Mouse (Mus musculus): ENCODE measurements around the gene Abca2. TPM values are rescaled to one million over a fixed set of nuclear protein-coding genes. Genes with fewer than 3 reads are reported as not detected.
A peak's percentile ranks its signal among the peaks of the same experiment; 100 is the strongest.

Gene Abca2
- polyA plus RNA-seq, 1 experiment from 2014 or later = 13.4 TPM

DNA sequence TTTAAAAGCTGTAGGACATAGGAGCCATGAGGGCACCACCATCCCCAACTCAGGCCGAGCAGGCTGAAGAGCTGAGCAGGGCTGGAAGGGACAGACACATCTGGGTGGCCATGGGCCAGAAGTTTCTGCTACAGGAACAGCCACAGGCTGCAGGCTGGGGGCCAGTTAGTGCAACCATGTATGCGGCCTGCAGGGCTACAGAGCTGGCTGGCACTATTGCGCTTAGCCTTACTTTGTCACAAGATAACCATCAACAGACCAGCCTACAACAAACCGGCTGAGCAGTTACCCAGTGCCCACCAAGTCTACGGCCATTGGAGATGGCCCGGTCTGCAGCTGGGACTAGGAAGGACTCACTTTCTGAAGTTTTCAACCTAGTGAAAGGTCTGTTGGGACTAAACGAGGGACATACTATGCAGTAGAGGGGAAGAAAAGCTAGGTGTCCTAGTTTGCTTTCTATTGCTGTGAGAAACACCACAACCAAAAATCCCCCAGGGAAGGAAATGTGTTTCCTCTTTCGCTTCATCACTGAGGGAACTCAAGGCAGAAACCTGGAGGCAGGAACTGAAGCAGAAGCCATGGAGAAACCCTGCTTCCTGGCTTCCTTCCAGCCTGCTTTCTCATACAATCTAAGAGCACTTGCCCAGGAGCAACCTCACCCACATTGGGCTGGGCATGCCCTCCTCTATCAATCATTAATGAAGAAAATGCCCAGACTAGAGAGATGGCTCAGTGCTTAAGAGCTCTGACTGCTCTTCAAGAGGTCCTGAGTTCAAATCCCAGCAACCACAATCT, 22.5 kb downstream of the Abca2 start:
- Histone ChIP-seq H3K36me3 (peaks cover 27% of the 10 kb centered on the region), H3K27me3 (replicated peaks) (no peaks in the 10 kb centered on the region), H3K4me2 (no peak overlapping the region), H3K4me3 (replicated peaks) (no peak overlapping the region), H3K27ac (replicated peaks) (no peak overlapping the region), H3K9ac (replicated peaks) (no peak overlapping the region), H3K4me1 (no peaks in the 10 kb centered on the region), H3K9me3 (replicated peaks) (no peaks in the 10 kb centered on the region)
- 90% methylated on average over 8 of the region's 8 CpGs for WGBS
- no peak for ATAC-seq (ENCODE audit: low FRiP score)

DNA sequence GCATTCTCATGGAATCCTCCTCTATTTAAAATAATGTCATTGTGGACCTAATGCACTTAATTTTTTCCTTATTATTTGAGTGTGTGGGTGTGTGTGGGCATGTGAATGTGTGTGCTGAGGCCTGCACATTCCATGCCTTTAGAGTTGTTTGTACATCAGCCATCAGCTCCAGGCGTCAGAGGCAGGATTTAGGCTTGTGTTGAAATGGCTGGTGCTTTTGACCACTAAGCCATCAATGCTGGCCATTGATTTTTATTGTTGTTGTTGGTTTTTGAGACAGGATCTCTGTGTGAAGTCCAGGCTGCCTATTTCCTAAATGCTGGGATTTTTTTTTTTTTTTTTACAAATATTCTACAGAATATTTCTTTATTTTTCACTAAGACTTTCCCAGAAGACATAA, 24.4 kb downstream of the Abca2 start:
- peaks cover 13% of the 10 kb centered on the region for H3K36me3 ChIP-seq
- no peak overlapping the region for H3K4me3 ChIP-seq (replicated peaks)
- H3K4me1 ChIP-seq = no peaks in the 10 kb centered on the region
- 43% methylated on average over 1 of the region's 1 CpGs for WGBS
- ATAC-seq (ENCODE audit: low FRiP score) = no peak
- H3K27ac ChIP-seq (replicated peaks) = no peak overlapping the region
- H3K9me3 ChIP-seq (replicated peaks) = no peaks in the 10 kb centered on the region
- no peaks in the 10 kb centered on the region for H3K27me3 ChIP-seq (replicated peaks)
- no peak overlapping the region for H3K4me2 ChIP-seq
- H3K9ac ChIP-seq (replicated peaks) = no peak overlapping the region

DNA sequence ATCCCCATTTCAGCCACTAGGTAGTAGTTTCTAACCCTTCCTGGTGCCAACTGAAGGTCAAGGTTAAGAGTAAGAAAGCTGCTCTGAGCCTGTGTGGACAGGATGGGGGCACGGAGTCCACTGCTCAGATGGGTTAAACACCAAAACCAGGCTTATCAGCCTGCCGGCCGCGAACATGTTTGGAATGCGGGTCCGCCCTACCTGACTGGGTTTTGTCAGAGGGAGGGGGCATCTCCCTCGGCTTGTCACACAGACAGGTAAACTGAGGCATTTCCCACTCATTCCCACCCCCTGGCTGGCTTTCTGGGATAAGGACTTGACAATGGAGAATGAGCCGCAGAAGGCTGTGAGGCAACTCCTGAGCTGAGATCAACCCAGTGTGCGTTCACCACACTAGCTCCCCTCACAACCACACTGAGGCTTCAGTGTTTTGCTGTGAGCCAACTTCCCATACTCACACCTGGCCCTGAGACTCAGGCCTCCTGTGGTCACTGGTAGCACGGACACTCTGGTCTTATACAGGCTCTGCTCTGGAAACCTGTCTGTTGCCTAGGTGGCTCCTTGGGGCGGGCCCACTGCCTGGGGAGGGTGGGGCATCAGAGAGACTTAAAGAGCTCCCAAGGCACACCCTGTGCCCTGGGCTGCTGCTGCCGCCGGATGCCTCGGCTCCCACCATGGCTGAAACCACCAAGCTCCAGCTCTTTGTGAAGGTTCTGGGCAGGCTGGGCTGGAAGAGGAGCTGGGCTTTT, 27.9 kb downstream of the Abca2 start, which contains the start of gene Clic3:
Gene Clic3, plus strand, starts transcription at position 634 of the 749 bp plus-strand sequence.
- Histone ChIP-seq H3K9ac (replicated peaks) (no peak within 1 kb of the TSS), H3K36me3 (peaks cover 13% of the 10 kb centered on the region), H3K4me3 (replicated peaks) (no peak within 1 kb of the TSS), H3K27ac (replicated peaks) (no peak within 1 kb of the TSS), H3K27me3 (replicated peaks) (no peaks in the 10 kb centered on the region), H3K4me2 (no peak within 1 kb of the TSS), H3K4me1 (peaks cover 20% of the 10 kb centered on the region), H3K9me3 (replicated peaks) (no peaks in the 10 kb centered on the region)
- WGBS = 69% methylated on average over 14 of the region's 14 CpGs
- ATAC-seq (ENCODE audit: low FRiP score) = no peak

DNA sequence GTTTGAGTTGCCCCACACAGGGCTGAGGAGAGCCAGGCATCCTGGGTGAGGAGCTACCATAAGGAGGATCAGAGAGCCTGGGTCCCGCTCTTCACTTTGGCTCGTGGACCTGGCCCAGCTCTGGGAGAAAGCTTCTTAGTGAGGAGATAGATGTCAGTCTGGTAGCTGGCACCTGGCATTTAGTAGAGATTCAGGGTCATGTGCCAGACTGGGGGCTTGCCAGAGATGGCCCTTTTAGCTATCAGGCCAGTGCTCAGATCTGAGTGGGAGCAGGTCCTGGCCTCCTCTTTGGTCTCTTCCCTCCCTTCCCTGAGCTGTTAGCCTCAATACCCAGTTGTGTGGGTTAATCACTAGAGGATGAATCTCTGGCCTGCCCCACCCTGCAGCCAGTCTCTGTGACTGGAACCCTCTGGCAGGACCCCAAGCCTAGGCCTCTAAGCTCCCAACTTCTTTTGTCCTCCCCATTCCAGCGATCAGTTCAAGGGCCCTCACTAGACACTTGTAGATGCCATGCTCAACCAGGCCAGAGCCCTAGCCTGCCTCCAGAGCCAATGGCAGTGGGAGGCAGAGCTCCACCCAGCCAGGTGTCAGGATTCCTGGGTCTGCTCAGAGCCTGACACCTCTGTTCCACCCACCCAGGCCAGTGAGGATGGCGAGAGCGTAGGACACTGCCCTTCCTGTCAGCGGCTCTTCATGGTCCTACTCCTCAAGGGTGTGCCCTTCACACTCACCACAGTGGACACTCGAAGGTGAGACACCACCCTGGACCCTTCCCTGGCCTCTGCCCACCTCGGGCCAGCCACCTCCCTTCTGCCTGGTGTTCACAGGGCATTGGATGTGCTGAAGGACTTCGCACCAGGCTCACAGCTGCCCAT, 28.8 kb downstream of the Abca2 start:
- Histone ChIP-seq H3K36me3 (peaks cover 13% of the 10 kb centered on the region), H3K9me3 (replicated peaks) (no peaks in the 10 kb centered on the region), H3K27ac (replicated peaks) (no peak overlapping the region), H3K4me3 (replicated peaks) (no peak overlapping the region), H3K27me3 (replicated peaks) (no peaks in the 10 kb centered on the region), H3K9ac (replicated peaks) (no peak overlapping the region), H3K4me1 (peaks cover 26% of the 10 kb centered on the region), H3K4me2 (no peak overlapping the region)
- no peak for ATAC-seq (ENCODE audit: low FRiP score)
- WGBS = 88% methylated on average over 9 of the region's 9 CpGs

DNA sequence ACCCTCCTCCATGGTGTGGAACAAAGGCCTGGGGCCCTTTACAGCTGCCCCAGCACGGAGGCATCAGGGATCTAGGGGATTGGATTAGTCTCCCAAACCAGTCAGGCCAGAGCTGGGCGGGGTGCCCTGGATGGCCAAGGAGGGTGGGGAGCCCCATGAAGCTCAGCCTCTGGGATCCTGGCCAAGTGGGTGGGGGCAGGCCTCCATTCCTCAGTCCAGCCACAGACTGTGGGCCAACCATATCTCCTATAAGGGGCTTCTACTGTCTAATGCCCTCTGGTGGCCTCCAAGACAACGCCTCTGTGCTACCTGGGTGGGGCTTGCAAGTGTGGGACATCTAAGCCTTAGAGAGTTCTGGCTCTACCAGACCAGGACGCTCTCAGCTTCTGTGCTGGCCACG, 30.4 kb downstream of the Abca2 start:
- Histone ChIP-seq H3K27ac (replicated peaks) (no peak overlapping the region), H3K9me3 (replicated peaks) (no peaks in the 10 kb centered on the region), H3K4me1 (peaks cover 26% of the 10 kb centered on the region), H3K36me3 (peaks cover 13% of the 10 kb centered on the region), H3K4me2 (peak overlapping the region; percentile 90), H3K27me3 (replicated peaks) (no peaks in the 10 kb centered on the region), H3K9ac (replicated peaks) (0 out of 2 replicates have a peak overlapping the region, but pooled peaks have one; percentile 78), H3K4me3 (replicated peaks) (no peak overlapping the region; the same call in 1 of the 2 replicates)
- WGBS = 80% methylated on average over 5 of the region's 5 CpGs
- no peak for ATAC-seq (ENCODE audit: low FRiP score)

DNA sequence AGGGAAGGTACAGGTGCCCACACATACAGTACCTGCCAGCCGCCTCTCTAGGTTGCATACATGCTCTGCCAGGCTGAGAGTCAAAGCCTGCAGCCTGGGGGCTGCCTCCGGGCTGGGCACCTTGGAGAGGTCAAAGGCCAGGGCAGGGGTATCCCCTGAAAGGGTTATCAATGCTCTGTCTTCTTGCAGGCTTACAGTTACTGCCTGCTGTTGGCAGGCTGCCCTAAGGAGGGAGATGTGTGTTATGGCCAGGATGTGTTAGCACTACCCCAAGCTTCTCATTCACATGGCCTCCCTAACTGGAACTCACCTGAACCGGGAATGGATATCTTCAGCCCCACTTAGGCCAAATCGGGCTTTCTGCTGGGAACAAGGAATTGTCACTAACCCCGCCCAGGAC, 31.6 kb downstream of the Abca2 start:
- H3K4me3 ChIP-seq (replicated peaks) = peak overlapping the region; percentile 83
- WGBS = 31% methylated on average over 5 of the region's 5 CpGs
- peak overlapping the region; percentile 90 for H3K4me2 ChIP-seq
- peak; percentile 21 for ATAC-seq (ENCODE audit: low FRiP score)
- H3K27ac ChIP-seq (replicated peaks) = peak overlapping the region; percentile 97
- peaks cover 26% of the 10 kb centered on the region for H3K4me1 ChIP-seq
- no peaks in the 10 kb centered on the region for H3K27me3 ChIP-seq (replicated peaks)
- H3K36me3 ChIP-seq = peaks cover 13% of the 10 kb centered on the region
- peak overlapping the region; percentile 78 for H3K9ac ChIP-seq (replicated peaks)
- no peaks in the 10 kb centered on the region for H3K9me3 ChIP-seq (replicated peaks)

DNA sequence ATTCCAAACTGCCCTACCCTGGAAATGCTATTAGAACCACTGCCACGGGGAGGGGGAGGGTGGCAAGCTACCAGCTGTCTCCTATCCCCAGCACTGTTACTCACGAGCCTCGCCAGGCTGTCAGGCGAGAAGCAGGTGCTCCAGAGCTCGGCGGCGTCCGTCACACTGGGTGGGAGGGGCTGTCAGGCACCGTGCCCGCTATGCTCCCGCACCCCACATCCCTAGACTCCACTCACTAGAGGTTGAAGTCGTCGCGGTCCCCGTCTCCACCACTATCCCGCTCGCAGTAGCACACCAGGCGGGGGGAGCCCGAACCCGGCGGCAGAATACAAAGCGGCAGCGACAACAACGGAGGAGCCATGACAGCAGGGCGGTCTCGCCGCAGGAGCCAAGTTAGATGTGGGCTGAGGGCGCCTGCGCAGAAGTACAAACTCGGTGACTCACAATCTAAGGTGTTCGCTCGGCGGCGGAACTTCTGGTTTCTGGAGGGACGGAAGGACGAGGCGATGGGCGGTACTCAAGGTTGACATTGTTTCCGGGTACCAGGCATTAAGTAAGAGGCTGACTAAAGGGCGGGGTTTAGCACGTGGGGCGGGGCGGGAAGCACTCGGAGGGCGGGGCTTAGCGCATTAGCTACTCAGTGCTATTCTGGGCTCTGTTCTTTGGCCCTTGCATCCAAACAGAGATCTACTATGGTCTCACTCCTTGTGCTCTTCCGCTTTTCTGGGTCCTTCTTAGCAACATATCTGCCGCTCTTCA, 32.2 kb downstream of the Abca2 start, which contains the start of gene Paxx:
Gene Paxx, minus strand, starts transcription at position 544 of the 759 bp plus-strand sequence.
- no peaks in the 10 kb centered on the region for H3K27me3 ChIP-seq (replicated peaks)
- H3K4me2 ChIP-seq = peak within 1 kb of the TSS; percentile 90
- H3K36me3 ChIP-seq = peaks cover 13% of the 10 kb centered on the region
- no peaks in the 10 kb centered on the region for H3K9me3 ChIP-seq (replicated peaks)
- peak within 1 kb of the TSS; percentile 78 for H3K9ac ChIP-seq (replicated peaks)
- peak; percentile 91 for ATAC-seq (ENCODE audit: low FRiP score)
- peak within 1 kb of the TSS; percentile 83 for H3K4me3 ChIP-seq (replicated peaks)
- WGBS = under 1% methylated on average over 48 of the region's 48 CpGs
- peaks cover 26% of the 10 kb centered on the region for H3K4me1 ChIP-seq
- H3K27ac ChIP-seq (replicated peaks) = peak within 1 kb of the TSS; percentile 97

DNA sequence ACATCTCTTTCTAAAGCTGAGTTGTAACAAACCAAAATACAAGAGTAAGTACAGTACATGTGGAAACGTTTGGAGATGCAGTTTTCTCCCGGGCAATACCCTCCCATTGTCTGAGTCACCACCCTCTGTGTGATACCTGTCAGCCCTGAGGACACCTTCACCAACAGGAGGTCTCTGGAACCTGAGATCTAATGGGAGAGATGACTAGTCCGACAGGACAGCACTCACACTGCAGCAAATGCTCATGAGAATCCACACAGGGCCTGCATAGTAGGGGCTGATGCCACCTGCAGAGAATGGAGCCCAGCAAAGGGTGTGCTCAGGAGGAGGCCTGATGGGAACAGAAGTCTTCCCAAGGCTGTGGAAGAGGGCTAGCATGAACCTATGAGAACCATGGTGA, 32.9 kb downstream of the Abca2 start:
- peaks cover 13% of the 10 kb centered on the region for H3K36me3 ChIP-seq
- peaks cover 26% of the 10 kb centered on the region for H3K4me1 ChIP-seq
- peak overlapping the region; percentile 90 for H3K4me2 ChIP-seq
- H3K9ac ChIP-seq (replicated peaks) = peak overlapping the region; percentile 78
- peak; percentile 3; the same call in 1 of the 2 replicates for ATAC-seq (ENCODE audit: low FRiP score)
- H3K27me3 ChIP-seq (replicated peaks) = no peaks in the 10 kb centered on the region
- peak overlapping the region; percentile 83 for H3K4me3 ChIP-seq (replicated peaks)
- 25% methylated on average over 3 of the region's 3 CpGs for WGBS
- peak overlapping the region; percentile 97 for H3K27ac ChIP-seq (replicated peaks)
- H3K9me3 ChIP-seq (replicated peaks) = no peaks in the 10 kb centered on the region

DNA sequence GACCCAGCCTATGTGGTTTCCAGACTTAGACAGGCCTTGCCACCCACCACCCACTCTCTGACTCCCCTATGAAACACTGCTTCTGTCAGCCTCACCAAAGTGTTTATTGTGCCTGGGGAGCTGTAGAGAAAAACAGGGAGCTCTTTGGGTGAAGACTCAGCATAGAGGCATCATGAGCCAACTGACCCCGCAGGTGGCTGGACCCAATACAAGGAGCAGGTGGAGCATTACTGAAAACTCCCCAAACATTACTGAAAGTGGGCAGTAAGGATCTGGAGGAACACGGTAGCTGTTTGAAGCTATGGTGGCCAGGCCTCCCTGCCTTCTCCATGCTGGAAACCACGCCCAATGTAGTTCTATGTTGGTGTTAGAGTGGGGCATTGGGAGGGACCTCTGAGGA, 35.1 kb downstream of the Abca2 start:
- ATAC-seq (ENCODE audit: low FRiP score) = no peak
- peaks cover 26% of the 10 kb centered on the region for H3K4me1 ChIP-seq
- peaks cover 3% of the 10 kb centered on the region for H3K36me3 ChIP-seq
- H3K4me2 ChIP-seq = no peak overlapping the region
- no peak overlapping the region for H3K9ac ChIP-seq (replicated peaks)
- 95% methylated on average over 3 of the region's 3 CpGs for WGBS
- H3K4me3 ChIP-seq (replicated peaks) = no peak overlapping the region
- no peaks in the 10 kb centered on the region for H3K9me3 ChIP-seq (replicated peaks)
- no peak overlapping the region for H3K27ac ChIP-seq (replicated peaks)
- H3K27me3 ChIP-seq (replicated peaks) = no peaks in the 10 kb centered on the region

DNA sequence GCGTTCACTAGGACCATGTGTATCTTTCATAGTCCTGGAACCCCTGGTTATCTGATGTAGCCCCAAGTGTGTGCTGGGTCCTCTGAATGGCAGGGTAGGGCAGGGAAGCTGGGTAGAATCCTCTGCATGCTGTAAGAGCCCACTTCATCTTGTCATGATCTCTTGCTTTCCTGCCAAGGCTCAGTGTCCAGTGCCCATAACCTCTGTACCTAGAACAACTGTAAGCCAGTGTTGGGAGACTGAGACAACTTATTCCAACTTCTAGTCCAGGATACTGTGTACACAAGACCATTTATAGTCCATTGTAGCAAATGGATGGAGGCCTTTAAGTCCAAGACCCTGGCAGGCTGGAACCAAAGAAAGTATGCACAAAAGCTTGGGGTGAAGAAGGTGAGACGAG, 36.8 kb downstream of the Abca2 start:
- ATAC-seq (ENCODE audit: low FRiP score) = no peak
- no peak overlapping the region for H3K27ac ChIP-seq (replicated peaks)
- H3K4me3 ChIP-seq (replicated peaks) = no peak overlapping the region
- H3K27me3 ChIP-seq (replicated peaks) = no peaks in the 10 kb centered on the region
- no peaks in the 10 kb centered on the region for H3K36me3 ChIP-seq
- peaks cover 20% of the 10 kb centered on the region for H3K4me1 ChIP-seq
- 90% methylated on average over 2 of the region's 2 CpGs for WGBS
- H3K9me3 ChIP-seq (replicated peaks) = no peaks in the 10 kb centered on the region
- no peak overlapping the region for H3K4me2 ChIP-seq
- no peak overlapping the region for H3K9ac ChIP-seq (replicated peaks)

Data from neural tube, embryonic 15.5 days (tissue).